Mouse (Mus musculus): ENCODE measurements around the gene Vmn2r91.
"Not testable (repeated sequence)": the region's sequence is repeated elsewhere in the genome, so short reads cannot be mapped to it uniquely, and the experiment has no call there.

Vmn2r91 gene

GRCm38 (mm10) chr17:18084716-18085115, at the start of gene Vmn2r91:
Gene Vmn2r91, plus strand, starts transcription at chr17:18085016.
- DNase-seq (ENCODE audit: low spot score in 2 of 2), result not testable (repeated sequence)

GRCm38 (mm10) chr17:18049124-18049523, 35.7 kb upstream of the Vmn2r91 start, which contains the start of gene Vmn2r124:
Gene Vmn2r124, plus strand, starts transcription at chr17:18049424.
- no peak for DNase-seq (ENCODE audit: low spot score in 2 of 2)

- not testable (repeated sequence) for DNase-seq (ENCODE audit: low spot score in 2 of 2)
Measured at GRCm38 (mm10) chr17:18095626-18096025, 10.8 kb downstream of the Vmn2r91 start.

DNA sequence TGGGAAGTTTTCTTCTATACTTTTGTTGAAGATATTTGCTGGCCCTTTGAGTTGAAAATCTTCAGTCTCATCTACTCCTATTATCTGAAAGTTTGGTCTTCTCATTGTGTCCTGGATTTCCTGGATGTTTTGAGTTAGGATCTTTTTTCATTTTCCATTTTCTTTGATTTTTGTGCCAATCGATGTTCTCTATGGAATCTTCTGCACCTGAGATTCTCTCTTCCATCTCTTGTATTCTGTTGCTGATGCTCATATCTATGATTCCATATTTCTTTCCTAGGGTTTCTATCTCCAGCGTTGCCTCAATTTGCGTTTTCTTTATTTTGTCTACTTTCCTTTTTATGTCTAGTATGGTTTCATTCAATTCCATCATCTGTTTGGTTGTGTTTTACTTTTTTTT, 17.4 kb downstream of the Vmn2r91 start:
- DNase-seq (ENCODE audit: low spot score in 2 of 2), result not testable (repeated sequence)

DNA sequence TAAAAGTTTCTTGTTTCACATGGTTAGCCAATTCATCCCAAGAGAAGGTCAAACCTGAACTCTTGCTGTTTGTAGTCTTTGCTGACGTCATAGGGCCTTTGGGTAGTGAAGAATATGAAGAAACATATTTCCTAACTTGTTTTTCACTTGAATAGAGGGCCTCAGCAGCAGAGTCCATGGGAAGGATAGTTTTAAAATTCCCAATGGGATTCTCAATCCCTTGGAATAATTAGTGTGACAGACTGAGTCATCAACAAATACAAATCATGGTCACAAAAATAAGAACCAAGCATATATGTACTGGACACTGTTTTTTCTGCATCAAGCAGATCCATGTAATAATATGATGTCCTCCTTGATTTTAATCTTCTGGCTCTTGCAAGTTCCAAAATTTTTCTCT, 66.8 kb downstream of the Vmn2r91 start, which contains the start of gene Vmn2r92:
Vmn2r92 (plus strand) TSS at position 301 of the 400 bp plus-strand sequence.
- DNase-seq (ENCODE audit: low spot score in 2 of 2), result not testable (repeated sequence)

DNA sequence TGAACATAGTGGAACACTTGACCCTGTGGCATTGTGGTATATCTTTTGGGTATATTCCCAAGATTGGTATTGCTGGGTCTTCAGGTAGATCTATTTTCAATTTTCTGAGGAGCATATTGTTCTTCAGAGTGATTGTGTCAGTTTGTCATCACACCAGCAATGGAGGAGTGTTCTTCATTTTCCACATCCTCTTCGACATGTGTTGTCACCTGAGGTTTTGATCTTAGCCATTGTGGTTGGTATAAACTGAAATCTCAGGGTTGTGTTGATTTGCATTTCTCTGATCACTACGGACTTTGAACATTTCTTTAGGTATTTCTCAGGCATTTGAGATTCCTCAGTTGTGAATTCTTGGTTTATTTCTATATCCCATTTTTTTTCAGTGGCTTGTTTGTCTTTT, 76.4 kb downstream of the Vmn2r91 start:
- not testable (repeated sequence) for DNase-seq (ENCODE audit: low spot score in 2 of 2)

Data from spleen, postnatal 4 days (tissue).